Mouse (Mus musculus): ENCODE measurements around the gene Mtpn. TPM values are rescaled to one million over a fixed set of nuclear protein-coding genes. Genes with fewer than 3 reads are reported as not detected.

The Mtpn gene
- 193 TPM for polyA plus RNA-seq (2014; fragmentation: Illumina TruSeq; extraction: RNeasy Lipid Tissue Mini Kit (QIAGEN cat#74804); ENCODE audit: low read depth, low replicate concordance)

DNA sequence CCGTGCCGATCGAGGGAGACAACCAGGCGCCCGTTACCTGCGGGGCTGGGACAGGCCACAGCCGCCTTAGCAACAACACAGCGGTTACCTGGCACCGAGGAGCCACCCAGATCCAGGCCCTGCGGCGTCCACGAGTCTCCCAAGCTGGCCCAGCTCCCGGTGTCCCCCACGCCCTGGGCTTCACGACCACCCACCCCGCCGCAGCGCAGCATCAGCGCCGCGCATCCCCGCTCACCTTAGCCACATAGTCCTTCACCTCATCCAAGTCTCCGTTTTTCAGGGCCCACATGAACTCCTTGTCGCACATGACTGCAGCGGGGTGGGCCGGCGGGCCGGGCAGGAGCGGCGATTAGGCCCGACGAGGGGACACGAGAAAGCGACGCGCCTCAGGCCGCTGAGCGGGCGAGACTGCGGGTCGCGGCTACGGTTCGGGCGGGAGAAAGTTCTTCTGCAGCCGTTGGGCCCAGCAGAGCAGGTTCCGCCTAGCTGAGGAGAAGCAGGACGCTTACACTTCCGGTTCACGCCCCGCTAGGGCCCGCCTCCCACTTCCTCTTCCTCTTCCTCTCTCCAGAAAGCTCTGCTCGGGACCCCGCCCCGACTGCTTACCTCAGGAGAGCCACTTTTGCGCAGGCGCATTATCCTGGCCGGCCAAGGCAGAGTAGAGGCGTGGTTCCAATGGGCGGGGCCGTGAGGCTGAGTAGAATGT is at the start of gene Mtpn:
Mtpn (minus strand) TSS at position 585 of the 706 bp plus-strand sequence.

Other genes with a start within 250 kb of the Mtpn start
- gene Slc13a4, start 231.8 kb downstream of the Mtpn start, polyA plus RNA-seq (2014; fragmentation: Illumina TruSeq; extraction: RNeasy Lipid Tissue Mini Kit (QIAGEN cat#74804); ENCODE audit: low read depth, low replicate concordance): 0.11 TPM
- 2.1 TPM for gene Fam180a, start 213.7 kb downstream of the Mtpn start, polyA plus RNA-seq (2014; fragmentation: Illumina TruSeq; extraction: RNeasy Lipid Tissue Mini Kit (QIAGEN cat#74804); ENCODE audit: low read depth, low replicate concordance)